Mouse (Mus musculus): ENCODE data around the gene Ttc22. TPM values are rescaled to one million over a fixed set of nuclear protein-coding genes. Genes with fewer than 3 reads are reported as not detected.

Gene Ttc22
- polyA plus RNA-seq, 1 experiment from 2014 or later = 1.7 TPM

DNA sequence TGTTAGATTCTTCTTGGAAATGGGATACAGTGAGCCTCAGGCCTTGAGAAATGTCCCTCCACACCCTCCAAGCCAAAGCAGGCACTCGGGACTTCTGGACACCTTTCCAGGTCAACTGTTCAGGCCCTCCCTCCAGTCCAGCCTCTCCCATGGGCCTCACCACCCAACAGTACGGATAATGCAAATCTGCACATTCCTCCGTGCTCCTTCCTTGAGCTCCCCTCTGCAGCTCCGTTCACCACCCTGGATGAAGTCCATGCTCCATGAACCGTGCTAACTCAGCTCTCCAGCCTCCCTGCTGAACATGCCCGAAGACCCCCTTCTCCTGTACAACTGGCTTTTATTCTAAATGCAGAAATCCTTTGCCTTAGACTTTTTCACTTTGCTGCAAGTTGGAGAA is 42.5 kb downstream of the Ttc22 start:
- WGBS = 96% methylated on average over 6 of the region's 6 CpGs
- no peaks in the 10 kb centered on the region for H3K9me3 ChIP-seq (ENCODE audit: control insufficient read depth, low read length)
- no peak overlapping the region for H3K27ac ChIP-seq (ENCODE audit: low read depth, low read length)
- peaks cover 58% of the 10 kb centered on the region for H3K36me3 ChIP-seq (ENCODE audit: control insufficient read depth, insufficient read depth, low read length)
- no peak for ATAC-seq (ENCODE audit: low read depth)
- H3K9ac ChIP-seq (replicated peaks; ENCODE audit: low read depth, low read length) = no peak overlapping the region
- H3K4me1 ChIP-seq (ENCODE audit: control insufficient read depth, insufficient read depth, low read length) = no peaks in the 10 kb centered on the region
- H3K4me2 ChIP-seq (ENCODE audit: low read depth, low read length) = no peak overlapping the region
- H3K4me3 ChIP-seq (ENCODE audit: low read depth, low read length) = no peak overlapping the region
- H3K27me3 ChIP-seq (ENCODE audit: control insufficient read depth, insufficient read depth, low read length) = no peaks in the 10 kb centered on the region

DNA sequence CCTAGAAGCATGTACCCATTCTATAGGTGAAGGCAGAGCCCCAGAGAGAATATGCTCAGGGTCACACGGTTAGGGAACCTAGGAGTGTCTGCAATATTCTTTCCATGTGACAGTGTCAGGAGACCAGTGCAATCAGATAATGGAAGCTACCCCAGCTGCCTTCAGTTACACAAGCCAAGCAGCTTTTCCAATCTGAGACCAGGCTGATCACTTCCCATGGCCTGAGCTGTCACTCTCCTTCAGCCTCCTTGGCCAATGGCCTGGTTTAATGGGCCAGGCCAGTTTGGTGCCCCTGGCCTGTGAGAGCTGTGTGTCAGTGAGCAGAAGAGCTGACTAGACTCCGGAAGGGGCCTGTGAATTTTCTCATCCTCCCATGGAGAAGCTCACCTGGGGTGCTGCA is 43.0 kb downstream of the Ttc22 start:
- no peak for ATAC-seq (ENCODE audit: low read depth)
- Histone ChIP-seq H3K36me3 (ENCODE audit: control insufficient read depth, insufficient read depth, low read length) (peaks cover 58% of the 10 kb centered on the region), H3K27ac (ENCODE audit: low read depth, low read length) (no peak overlapping the region), H3K4me3 (ENCODE audit: low read depth, low read length) (no peak overlapping the region), H3K27me3 (ENCODE audit: control insufficient read depth, insufficient read depth, low read length) (no peaks in the 10 kb centered on the region), H3K4me2 (ENCODE audit: low read depth, low read length) (no peak overlapping the region), H3K9me3 (ENCODE audit: control insufficient read depth, low read length) (no peaks in the 10 kb centered on the region), H3K9ac (replicated peaks; ENCODE audit: low read depth, low read length) (no peak overlapping the region), H3K4me1 (ENCODE audit: control insufficient read depth, insufficient read depth, low read length) (no peaks in the 10 kb centered on the region)
- WGBS = 97% methylated on average over 2 of the region's 2 CpGs

DNA sequence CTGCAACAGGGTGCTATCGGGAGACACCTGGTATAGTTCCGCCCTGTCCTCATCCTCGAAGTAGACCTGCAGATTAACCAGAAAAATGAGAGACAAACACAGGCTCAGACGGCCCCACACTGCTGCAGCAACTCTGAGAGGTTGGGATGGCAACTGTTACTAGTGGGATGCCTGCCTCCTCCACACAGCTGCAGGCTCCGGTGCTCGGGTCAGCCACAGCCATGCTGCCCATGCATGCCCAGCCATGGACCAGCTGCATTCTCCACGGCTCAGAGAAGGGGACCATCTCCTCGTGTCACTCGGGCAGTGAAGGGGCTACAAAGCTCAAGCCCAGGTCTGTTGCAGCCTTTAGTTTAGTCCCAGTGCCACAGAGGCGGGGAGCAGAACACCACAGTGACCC is 43.4 kb downstream of the Ttc22 start:
- whole genome bisulfite sequencing = 92% methylated on average over 10 of the region's 10 CpGs
- no peak overlapping the region for H3K4me3 ChIP-seq (ENCODE audit: low read depth, low read length)
- H3K4me1 ChIP-seq (ENCODE audit: control insufficient read depth, insufficient read depth, low read length) = no peaks in the 10 kb centered on the region
- H3K27me3 ChIP-seq (ENCODE audit: control insufficient read depth, insufficient read depth, low read length) = no peaks in the 10 kb centered on the region
- H3K9ac ChIP-seq (replicated peaks; ENCODE audit: low read depth, low read length) = no peak overlapping the region
- no peak overlapping the region for H3K27ac ChIP-seq (ENCODE audit: low read depth, low read length)
- H3K36me3 ChIP-seq (ENCODE audit: control insufficient read depth, insufficient read depth, low read length) = peaks cover 60% of the 10 kb centered on the region
- no peak for ATAC-seq (ENCODE audit: low read depth)
- no peaks in the 10 kb centered on the region for H3K9me3 ChIP-seq (ENCODE audit: control insufficient read depth, low read length)
- H3K4me2 ChIP-seq (ENCODE audit: low read depth, low read length) = no peak overlapping the region

DNA sequence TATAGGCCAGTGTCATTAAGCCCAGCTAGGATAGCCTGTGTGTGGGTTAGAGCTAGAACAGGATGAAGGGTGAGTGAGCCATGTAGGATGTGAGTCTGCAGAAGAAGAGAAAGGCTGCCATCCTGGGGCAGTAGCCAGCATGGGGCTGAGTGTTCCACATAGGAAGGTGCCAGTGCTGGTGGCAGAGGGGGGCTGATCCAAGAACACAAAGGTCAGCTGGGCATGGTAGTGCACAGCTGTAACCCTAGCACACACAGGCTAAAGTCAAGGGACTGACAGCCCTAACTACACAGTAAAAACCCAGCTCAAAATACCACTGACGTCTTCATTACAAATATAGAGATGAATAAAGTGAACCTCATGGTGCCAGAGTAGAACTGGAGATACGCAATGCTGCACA is 44.3 kb downstream of the Ttc22 start:
- Histone ChIP-seq H3K9me3 (ENCODE audit: control insufficient read depth, low read length) (no peaks in the 10 kb centered on the region), H3K4me2 (ENCODE audit: low read depth, low read length) (no peak overlapping the region), H3K9ac (replicated peaks; ENCODE audit: low read depth, low read length) (no peak overlapping the region), H3K4me1 (ENCODE audit: control insufficient read depth, insufficient read depth, low read length) (no peaks in the 10 kb centered on the region), H3K36me3 (ENCODE audit: control insufficient read depth, insufficient read depth, low read length) (peaks cover 67% of the 10 kb centered on the region), H3K27me3 (ENCODE audit: control insufficient read depth, insufficient read depth, low read length) (no peaks in the 10 kb centered on the region), H3K4me3 (ENCODE audit: low read depth, low read length) (no peak overlapping the region), H3K27ac (ENCODE audit: low read depth, low read length) (no peak overlapping the region)
- 90% methylated on average over 2 of the region's 2 CpGs for whole genome bisulfite sequencing
- ATAC-seq (ENCODE audit: low read depth) = no peak

DNA sequence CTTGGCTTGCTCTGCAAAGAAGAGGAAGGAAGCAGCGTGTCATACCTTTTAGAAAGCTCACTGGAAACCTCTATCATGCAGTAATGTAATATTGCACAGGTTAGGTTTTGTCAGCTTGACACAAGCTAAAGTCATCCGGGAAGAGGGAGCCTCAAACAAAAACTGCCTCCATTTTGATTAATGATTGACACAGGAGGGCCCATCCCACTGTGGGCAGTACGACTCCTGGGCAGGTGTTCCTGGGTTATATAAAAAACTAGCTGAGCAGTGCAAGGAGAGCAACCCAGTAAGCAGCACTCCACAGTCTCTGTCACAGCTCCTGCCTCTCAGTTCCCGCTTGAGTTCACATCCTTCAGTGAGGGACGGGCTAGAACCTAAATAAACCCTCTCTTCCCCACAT is 54.5 kb downstream of the Ttc22 start:
- Histone ChIP-seq H3K27me3 (ENCODE audit: control insufficient read depth, insufficient read depth, low read length) (no peaks in the 10 kb centered on the region), H3K36me3 (ENCODE audit: control insufficient read depth, insufficient read depth, low read length) (peaks cover 14% of the 10 kb centered on the region), H3K9ac (replicated peaks; ENCODE audit: low read depth, low read length) (no peak overlapping the region), H3K4me3 (ENCODE audit: low read depth, low read length) (no peak overlapping the region), H3K4me2 (ENCODE audit: low read depth, low read length) (no peak overlapping the region), H3K27ac (ENCODE audit: low read depth, low read length) (no peak overlapping the region), H3K9me3 (ENCODE audit: control insufficient read depth, low read length) (no peaks in the 10 kb centered on the region), H3K4me1 (ENCODE audit: control insufficient read depth, insufficient read depth, low read length) (peaks cover 8% of the 10 kb centered on the region)
- ATAC-seq (ENCODE audit: low read depth) = no peak
- WGBS = 86% methylated on average over 5 of the region's 5 CpGs

DNA sequence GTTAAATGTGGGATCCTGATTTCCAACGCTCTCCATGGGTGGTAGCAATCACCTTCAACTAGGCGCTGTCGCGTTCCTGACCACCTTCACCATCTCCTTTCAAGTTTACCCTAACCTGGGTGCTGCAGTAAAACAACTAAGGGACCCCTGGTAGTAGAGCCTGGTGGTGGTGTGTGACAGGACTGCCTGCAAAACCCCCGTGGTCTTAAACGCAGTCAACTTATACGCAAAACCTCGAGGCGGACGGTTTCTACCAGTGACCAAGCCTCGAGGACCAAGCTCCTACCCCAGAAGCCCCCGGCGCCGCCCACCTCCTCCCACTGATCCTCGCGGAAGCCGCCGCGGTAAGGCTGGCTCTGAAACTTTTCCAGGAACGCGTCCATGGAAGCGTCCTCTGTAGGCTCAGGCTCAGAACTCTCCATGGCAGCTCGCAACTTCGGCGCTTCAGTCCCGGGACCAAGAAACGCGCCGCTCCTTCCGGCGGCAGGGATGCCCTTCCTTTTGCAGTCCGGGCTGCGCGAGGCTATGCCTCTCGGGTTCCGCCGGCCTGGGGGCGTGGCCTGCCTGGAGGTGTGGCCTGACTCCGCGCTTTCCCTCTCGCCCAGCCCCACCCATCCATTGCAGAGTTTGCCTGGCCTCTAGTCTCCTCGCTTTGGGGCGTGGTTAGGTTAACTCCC is 56.3 kb downstream of the Ttc22 start, which contains the start of gene Ttc4:
Gene Ttc4, minus strand, starts transcription at position 503 of the 677 bp plus-strand sequence.
- under 1% methylated on average over 43 of the region's 43 CpGs for WGBS
- peak within 1 kb of the TSS; percentile 70 for H3K9ac ChIP-seq (replicated peaks; ENCODE audit: low read depth, low read length)
- ATAC-seq (ENCODE audit: low read depth) = peak; percentile 96
- H3K36me3 ChIP-seq (ENCODE audit: control insufficient read depth, insufficient read depth, low read length) = peaks cover 9% of the 10 kb centered on the region
- H3K4me3 ChIP-seq (ENCODE audit: low read depth, low read length) = peak within 1 kb of the TSS; percentile 76
- peaks cover 8% of the 10 kb centered on the region for H3K4me1 ChIP-seq (ENCODE audit: control insufficient read depth, insufficient read depth, low read length)
- no peaks in the 10 kb centered on the region for H3K9me3 ChIP-seq (ENCODE audit: control insufficient read depth, low read length)
- no peaks in the 10 kb centered on the region for H3K27me3 ChIP-seq (ENCODE audit: control insufficient read depth, insufficient read depth, low read length)
- no peak within 1 kb of the TSS for H3K27ac ChIP-seq (ENCODE audit: low read depth, low read length)
- peak within 1 kb of the TSS; percentile 93 for H3K4me2 ChIP-seq (ENCODE audit: low read depth, low read length)

DNA sequence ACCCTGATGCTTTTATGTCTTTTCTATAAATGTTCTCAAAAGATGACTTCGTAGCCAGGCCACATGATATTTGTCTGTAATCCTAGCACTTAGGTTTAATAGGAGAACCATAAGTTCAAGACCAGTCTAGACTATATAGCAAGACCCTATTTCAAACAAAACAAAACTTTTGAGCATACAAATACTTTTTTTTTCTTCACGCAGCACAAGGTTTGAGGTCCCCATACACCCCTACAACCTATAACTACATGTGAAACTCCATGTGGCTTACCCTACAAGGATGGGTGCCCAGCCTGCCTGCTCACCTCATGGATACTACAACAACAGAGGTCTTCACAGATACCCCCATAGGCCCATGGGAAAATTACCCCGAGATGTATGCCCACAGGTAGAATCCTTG is 56.9 kb downstream of the Ttc22 start:
- peaks cover 9% of the 10 kb centered on the region; the same call in 1 of the 2 replicates for H3K36me3 ChIP-seq (ENCODE audit: control insufficient read depth, insufficient read depth, low read length)
- H3K9me3 ChIP-seq (ENCODE audit: control insufficient read depth, low read length) = no peaks in the 10 kb centered on the region
- H3K4me3 ChIP-seq (ENCODE audit: low read depth, low read length) = peak overlapping the region; percentile 76
- H3K4me2 ChIP-seq (ENCODE audit: low read depth, low read length) = peak overlapping the region; percentile 93
- H3K27ac ChIP-seq (ENCODE audit: low read depth, low read length) = no peak overlapping the region
- ATAC-seq (ENCODE audit: low read depth) = peak; percentile 54
- no peaks in the 10 kb centered on the region for H3K27me3 ChIP-seq (ENCODE audit: control insufficient read depth, insufficient read depth, low read length)
- peaks cover 8% of the 10 kb centered on the region for H3K4me1 ChIP-seq (ENCODE audit: control insufficient read depth, insufficient read depth, low read length)
- 44% methylated on average over 3 of the region's 3 CpGs for WGBS
- no peak overlapping the region for H3K9ac ChIP-seq (replicated peaks; ENCODE audit: low read depth, low read length)

DNA sequence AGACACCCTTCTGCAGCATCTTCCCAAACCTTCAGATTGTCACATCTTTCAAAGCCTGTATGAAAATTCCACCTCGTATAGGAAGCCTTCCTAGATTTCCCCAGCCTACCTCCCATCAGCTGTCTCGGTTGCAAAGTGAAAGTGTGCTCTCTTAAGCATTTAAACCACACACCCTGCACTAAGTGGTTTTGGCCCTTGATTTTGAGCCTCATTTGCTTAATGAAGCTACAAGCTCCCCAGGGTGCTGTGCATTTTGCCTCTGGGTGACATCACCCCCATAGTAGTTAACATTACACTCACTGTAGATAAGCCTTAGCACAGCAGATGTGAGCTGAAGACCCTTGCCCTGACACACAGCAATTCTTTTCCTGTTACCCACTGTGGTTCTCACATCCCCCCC is 58.7 kb downstream of the Ttc22 start:
- Histone ChIP-seq H3K27me3 (ENCODE audit: control insufficient read depth, insufficient read depth, low read length) (no peaks in the 10 kb centered on the region), H3K27ac (ENCODE audit: low read depth, low read length) (no peak overlapping the region), H3K4me1 (ENCODE audit: control insufficient read depth, insufficient read depth, low read length) (peaks cover 8% of the 10 kb centered on the region), H3K4me2 (ENCODE audit: low read depth, low read length) (no peak overlapping the region), H3K9me3 (ENCODE audit: control insufficient read depth, low read length) (no peaks in the 10 kb centered on the region), H3K4me3 (ENCODE audit: low read depth, low read length) (no peak overlapping the region), H3K36me3 (ENCODE audit: control insufficient read depth, insufficient read depth, low read length) (no peaks in the 10 kb centered on the region), H3K9ac (replicated peaks; ENCODE audit: low read depth, low read length) (no peak overlapping the region)
- no peak for ATAC-seq (ENCODE audit: low read depth)
- WGBS = 32% methylated on average over 2 of the region's 2 CpGs

DNA sequence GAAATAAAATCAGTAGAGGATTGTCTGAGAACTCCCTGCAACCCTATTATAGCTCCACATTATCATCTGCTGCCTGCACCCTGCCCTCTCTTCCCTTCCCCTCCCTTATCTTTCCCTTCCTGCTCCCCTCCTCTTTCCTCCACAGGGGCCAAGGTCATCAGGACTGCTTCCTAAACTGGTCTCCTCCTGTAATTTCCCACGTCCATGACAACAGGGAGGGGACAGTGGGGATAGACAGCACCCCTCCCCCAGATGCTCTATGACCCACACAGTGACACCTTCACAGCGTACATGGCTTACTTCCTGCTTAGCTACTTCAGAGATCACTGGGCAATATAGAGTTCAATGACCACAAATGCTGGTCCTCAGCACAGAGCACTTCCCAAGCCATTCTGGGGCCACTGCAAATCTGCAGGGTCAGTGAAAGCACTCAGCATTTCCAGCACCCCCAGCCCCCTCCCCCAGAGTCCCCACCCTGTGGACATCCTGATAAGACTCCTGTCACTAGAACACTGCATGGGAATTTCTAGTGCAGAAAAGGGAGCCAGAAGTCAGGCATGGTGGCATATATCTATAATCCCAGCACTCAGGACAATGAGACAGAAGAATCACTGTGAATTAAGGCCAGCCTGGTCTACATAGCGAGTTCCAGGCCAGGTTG is 66.5 kb downstream of the Ttc22 start:
- Histone ChIP-seq H3K4me1 (ENCODE audit: control insufficient read depth, insufficient read depth, low read length) (no peaks in the 10 kb centered on the region), H3K27me3 (ENCODE audit: control insufficient read depth, insufficient read depth, low read length) (peaks cover 5% of the 10 kb centered on the region; the same call in 1 of the 2 replicates), H3K9ac (replicated peaks; ENCODE audit: low read depth, low read length) (no peak overlapping the region), H3K9me3 (ENCODE audit: control insufficient read depth, low read length) (no peaks in the 10 kb centered on the region), H3K4me2 (ENCODE audit: low read depth, low read length) (no peak overlapping the region), H3K27ac (ENCODE audit: low read depth, low read length) (no peak overlapping the region), H3K4me3 (ENCODE audit: low read depth, low read length) (no peak overlapping the region), H3K36me3 (ENCODE audit: control insufficient read depth, insufficient read depth, low read length) (no peaks in the 10 kb centered on the region)
- WGBS = 45% methylated on average over 3 of the region's 3 CpGs
- no peak for ATAC-seq (ENCODE audit: low read depth)

Measured in neural tube, embryonic 14.5 days (tissue).